Mouse (Mus musculus) brain, embryonic 18.5 days (tissue): ENCODE results near the gene Lamtor1.

Experiments used
- DNase-seq: peaks from one replicate; pipeline ENCODE4 v3.0.0-alpha.2; 2012; ENCODE audit warnings: low read depth, low spot score

The Lamtor1 gene

DNA sequence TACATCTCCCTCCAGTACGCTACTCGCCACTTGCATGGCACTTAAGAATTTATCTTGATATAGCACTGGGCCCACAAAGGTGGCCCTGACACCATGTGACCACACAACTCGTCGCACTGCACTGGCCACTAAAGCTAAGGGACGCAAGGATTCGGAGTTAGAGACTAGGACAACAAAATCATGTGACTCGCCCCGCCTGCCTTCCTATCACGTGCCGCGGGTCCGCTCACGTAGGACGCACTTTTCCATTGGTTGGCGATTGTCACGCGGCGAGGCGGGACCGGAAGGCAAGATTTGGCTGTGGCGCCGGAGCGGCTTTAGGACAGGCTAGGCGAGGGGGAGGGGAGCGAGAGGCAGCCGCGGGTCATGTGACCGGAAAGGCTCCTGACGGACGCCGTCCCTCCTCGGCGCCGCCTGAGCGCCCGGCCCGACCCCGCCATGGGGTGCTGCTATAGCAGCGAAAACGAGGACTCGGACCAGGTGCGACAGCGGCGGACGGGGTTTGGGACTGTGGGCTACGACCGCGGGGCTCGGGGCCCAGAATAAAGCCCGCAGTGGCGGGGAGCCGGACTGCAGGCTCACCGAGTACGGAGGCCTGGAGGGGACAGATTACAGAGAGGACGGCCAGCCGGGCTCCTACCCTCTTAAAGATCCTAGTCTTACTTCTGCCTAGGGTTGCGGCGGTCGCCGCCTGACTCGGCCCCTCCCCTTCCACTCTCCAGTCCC, at the start of gene Lamtor1:
TSS of gene Lamtor1 (plus strand) at position 344 of the 726 bp plus-strand sequence.
- DNase-seq: peak; percentile 98

DNA sequence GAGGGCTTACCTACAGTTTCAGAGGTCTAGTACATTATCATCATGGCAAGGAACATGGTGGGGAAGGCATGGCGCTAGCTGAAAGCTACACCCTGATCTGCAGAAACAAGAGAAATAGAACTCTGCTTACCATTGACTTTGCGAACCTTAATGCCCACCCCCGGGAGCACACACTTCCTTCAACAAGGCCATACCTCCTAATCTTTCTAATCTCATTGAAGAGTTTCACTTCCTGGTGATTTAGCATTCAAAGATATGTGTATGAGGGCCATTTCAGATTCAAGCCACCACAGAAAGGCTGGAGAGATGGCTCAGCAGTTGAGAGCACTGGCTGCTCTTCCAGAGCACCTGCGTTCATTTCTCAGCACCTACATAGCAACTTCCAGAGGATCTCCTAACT, 48.6 kb upstream of the Lamtor1 start, which contains the start of gene Folr2:
TSS of gene Folr2 (minus strand) at position 101 of the 400 bp plus-strand sequence.
- DNase-seq: no peak

DNA sequence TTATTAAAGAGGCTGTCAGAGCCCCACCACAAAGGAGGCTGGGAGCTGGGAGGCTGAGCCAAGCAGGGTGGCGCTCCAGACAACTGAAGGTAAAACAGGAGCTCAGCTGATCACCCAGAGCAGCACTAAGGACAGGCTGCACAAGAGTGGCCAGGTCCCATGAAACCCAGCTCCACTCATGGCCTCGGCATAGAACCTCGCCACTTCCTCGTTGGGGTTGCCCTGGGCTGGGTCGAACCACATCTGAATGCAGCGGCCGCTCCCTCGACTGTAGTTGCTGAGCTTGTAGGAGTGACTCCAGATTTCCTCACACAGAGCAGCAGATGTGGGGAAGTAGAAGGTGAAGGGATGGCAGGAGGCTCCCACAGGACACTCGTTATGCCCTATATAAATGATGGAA, 47.3 kb upstream of the Lamtor1 start:
- DNase-seq: no peak

DNA sequence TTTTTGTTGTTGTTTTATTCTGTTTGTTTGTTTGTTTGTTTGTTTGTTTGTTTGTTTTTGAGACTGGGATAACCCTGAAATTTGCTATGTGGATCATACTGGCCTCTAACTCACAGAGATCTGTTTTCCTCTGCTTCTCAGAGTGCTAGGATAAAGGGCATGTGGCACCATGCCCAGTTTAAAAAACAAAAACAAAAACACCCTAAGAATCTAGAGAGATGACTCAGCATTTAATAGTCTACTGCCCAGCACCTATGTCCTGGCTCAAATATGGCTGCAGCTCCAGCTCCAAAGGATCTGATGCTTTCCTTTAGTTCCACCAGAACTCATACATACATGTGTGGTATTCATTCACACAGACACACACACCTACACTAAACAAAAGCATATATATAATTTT, 44.7 kb upstream of the Lamtor1 start:
- DNase-seq: no peak

DNA sequence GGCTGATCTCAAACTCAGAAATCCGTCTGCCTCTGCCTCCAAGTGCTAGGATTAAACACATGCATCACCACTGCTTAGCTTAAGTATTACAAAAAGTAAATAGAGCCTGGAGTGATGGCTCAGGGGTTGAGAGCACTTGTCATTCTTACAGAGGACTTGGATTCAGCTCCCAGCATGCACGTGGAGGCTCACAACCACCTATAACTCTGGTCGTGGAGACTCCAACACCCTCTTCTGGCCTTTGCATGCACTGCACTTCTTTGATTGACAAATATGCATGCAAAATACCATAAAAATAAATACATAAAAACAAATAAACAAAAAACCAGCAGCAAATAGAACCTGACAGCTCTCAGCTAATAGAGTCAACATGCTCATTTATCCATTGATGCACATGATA, 43.4 kb upstream of the Lamtor1 start:
- no peak for DNase-seq

DNA sequence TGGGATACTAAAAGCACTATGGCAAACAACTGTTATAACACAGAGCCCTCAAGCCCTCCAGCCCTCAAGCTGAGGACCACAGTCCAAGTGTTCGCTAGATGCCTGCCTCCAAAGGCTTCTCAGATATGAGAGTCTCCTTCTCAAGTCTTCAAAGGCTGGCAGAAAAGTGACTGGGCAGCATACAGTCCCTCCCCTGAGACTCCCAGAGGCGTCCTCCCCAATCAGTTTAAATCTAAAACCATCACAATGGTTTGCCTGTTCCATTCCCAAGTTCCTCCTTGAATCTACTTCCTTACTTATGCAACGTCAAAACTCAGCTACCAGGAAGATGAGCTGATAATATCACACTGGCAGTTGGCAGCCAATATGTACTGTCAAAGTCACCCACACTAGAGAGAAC, 42.3 kb upstream of the Lamtor1 start, which contains the start of gene Anapc15:
TSS of gene Anapc15 (plus strand) at position 301 of the 400 bp plus-strand sequence.
- DNase-seq: no peak

DNA sequence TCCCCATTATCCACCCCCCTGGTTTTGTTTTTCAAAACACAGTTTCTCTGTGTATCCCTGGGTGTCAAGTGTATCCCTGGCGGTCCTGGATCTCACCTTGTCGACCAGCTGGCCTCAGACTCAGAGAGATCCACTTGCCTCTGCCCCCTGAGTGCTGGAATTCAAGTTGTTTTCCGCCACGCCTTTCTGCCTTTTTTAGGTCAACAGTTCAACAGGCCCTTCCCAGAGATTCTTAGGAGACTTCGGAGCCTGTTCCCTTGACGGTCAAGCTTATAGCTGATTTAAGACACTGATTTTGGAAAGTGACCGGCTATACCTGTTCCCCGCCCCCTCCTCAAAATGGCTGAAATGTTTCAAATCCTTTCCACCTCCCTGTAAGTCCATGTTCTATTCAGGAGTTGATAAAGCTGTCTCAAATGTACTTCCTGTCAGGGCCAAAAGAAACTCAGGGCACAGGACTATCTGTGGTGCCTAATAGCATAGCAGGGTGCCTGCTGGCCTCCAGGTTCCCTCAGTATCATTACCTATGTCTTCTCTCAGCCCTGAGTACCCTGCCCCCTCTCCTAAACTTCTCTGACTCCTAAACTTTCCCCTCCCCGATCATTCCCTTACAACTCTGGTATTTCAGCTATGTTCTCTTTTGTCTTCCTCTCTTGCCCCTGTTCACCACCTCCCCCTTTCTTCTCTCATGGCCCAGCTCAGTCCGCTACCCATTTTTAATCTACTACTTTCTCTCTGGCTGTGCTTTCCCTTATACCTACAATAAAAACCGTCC, 39.0 kb upstream of the Lamtor1 start:
- DNase-seq: no peak

DNA sequence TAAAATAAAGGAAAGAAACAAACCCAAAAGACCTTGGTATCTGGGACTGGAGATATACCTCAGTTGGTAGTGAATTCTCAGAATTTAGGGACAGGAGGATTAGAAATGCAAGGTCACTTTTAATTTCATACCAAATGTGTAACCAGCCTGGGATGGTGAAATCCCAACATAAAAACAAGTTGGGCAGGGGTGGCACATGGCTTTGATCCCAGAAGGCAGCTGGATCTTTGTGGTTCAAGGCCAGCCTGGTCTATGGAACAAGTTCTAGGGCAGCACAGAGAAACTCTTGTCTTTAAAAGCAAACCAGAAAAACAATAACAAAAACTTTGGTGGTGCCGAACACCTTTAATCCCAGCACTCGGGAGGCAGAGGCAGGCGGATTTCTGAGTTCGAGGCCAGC, 38.2 kb upstream of the Lamtor1 start:
- no peak for DNase-seq

DNA sequence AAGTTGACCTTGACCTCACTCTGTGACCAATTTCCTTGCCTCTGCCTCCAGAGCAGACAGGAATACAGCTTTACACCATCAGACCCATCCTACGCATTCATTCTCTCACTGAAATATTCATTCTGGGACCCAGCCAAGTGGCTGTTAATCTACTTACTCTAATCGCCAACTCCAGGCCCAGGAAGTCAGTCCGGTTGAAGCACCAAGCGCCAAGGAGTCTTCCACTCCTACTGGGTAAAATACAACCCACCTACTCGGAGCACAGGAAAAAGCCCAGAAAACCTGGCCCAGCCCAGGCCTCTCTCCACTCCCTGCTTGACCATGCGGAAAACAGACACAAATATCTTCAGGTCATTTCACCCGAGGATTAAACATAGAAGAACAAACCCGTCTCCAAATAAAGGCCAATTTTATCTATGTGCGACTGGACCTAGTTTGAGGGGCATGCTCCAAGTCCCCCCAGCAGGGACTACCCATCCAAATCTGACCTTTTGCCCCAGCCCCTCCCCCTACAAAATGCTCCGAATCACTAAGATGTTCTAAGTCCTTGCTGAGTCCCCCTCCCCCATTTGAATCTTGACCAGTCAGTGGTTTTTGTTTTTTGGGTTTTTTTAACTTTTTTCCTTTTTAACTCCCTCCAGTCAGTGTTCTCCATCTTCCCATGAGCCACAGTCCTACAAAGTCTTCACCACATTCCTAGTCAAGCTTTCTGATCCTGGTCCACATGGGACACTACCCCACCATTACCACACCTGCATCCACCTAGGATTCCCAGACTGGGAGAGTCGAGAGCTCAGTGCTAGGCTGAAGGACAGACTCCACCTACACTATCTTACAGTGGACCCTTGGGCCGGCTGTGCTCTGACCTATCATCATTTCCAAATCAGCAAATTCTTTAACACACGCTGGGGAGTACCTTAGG, 37.2 kb upstream of the Lamtor1 start:
- DNase-seq: no peak

DNA sequence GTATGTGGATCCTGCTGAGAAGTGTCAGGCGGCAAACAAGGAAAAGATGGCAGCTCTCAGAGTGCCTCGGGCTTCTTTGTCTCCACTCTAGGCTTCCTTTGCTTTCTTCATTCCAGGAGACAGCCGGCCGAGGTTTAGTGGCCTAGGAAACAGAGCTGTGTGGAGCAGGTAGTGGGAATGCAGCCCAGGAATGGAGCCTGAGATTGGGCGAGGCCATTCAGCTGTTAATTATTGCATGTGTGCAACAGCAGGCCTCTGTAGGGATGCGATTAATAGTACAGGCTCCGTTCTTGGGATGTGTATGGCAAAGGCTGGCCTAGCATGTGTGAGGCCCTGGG, 36.6 kb upstream of the Lamtor1 start:
- DNase-seq: no peak

DNA sequence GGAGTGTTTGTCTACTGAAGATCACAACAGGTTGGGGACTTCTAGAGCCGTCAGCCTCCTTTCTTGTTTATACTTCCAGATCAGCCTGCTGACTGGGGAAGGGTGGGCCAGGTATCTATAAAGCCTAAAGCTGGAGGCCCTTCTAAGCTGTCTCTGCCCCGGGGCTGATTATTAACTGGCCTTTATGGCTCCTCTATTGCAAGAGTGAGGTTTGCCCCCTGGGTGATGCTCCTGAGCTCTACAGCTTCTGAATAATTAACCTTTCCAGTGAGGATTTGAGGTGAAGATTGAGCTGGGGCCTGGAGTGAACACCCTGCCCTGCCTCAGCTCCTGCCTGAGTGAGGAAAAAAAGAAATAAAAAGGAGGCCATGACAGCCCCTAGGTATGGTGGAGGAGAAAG, 35.1 kb upstream of the Lamtor1 start, which contains the start of gene Folr1:
TSS of gene Folr1 (minus strand) at position 160 of the 400 bp plus-strand sequence.
- no peak for DNase-seq

DNA sequence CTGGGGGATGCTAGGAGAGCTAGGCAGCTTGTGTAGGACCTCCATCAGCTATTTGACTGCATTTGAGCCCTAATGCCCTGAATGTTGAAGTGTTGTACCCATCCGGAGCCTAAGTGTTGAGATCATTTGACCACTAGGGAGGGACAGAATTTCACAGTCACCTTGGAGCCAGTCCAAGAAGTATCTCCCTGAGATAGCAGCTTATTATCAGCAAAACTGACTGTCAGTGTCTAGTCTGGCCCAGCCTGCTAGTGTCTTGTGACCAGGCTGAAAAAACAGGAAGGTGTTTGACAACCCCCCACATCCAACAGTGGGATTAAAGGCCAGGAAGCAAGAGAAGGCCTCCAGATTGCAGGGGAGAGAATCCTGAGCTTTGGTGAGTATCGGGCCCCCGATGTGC, 34.4 kb upstream of the Lamtor1 start:
- no peak for DNase-seq

DNA sequence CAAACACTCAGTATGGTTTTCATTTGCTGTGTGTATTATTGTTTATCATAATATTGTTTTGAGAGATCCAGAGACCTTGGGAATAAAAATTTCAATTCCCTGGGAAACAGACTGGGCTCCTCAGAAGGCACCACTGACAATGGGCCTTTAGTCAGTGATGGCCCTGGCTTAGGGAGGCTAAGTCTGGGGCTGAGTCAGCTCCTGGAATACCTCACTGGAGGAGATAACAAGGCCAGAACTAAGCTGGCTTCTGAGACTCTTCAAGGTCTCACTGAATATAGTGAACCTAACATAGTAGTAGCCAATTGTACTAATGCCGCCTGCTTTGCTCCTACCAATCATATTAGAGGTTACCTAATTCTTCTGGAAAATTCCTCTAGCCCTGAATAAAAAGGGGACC, 29.7 kb upstream of the Lamtor1 start:
- DNase-seq: no peak

DNA sequence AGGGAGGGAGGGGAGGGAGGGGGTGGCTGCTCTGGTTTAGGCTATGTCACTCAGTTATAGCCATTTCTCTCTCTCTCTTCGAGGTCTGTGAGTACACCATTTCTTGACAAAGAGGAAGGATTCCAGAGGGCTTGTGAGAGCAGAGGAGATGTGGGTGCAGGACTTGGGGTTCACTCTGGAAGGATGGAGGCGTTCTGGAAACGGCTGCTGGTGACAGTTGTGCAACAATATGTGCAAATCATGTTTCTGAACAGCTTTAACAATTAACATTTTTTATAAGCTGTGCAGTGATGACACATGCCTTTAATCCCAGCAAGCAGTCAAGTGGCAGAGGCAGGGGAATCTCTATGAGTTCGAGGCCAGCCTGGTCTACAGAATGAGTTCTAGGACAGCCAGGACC, 24.8 kb upstream of the Lamtor1 start:
- no peak for DNase-seq

DNA sequence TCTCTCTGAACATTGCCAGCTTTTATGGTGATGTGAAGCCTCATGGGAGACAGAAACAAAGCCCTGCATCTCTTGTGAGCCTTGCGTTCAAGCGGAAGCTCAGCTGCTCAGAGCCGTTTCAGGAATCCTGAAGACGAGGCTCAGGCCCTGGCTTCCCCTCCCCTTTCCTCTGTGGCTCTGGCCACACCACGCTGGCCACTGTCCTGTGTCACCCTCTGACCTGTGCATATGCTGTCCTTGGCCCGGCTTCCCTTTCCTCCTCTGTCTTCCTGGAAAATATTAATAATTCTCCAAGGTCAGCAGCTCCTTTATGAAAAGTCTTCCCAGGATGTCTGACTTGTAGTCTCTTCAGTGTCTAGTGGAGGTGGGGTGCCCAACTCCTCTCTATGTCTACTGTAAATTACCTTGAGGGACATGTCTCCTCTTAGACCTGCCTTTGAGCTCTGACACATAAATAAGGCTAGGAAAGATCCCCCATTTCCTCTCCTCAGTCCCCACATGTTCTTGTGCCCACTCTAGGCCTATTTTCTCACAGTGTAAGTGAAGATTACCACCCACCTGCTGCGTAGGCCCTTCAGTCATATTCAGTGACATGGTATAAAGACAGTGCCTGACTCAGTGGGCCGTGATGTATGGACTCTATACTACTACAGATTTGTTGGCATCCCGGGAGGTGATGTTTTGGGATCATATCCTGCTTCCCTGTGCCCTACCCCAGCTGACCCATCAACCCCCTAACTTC, 23.1 kb upstream of the Lamtor1 start:
- DNase-seq: no peak

DNA sequence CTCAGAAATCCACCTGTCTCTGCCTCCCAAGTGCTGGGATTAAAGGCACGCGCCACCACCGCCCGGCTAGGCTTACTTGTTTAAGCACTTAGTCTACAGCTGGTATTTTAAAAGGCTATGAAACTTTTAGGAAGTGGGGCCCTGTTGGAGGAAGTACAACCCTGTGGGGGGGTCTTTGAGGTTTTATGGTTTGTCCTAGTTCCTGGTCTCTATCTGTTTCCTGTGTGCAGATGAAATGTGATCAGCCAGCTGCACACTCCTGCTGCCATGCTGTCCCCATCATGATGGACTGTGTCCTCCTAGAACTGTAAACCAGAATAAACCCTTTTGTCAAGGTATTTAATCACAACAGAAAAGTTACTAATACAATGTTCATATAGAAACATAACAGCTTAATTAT, 21.5 kb upstream of the Lamtor1 start:
- DNase-seq: no peak

DNA sequence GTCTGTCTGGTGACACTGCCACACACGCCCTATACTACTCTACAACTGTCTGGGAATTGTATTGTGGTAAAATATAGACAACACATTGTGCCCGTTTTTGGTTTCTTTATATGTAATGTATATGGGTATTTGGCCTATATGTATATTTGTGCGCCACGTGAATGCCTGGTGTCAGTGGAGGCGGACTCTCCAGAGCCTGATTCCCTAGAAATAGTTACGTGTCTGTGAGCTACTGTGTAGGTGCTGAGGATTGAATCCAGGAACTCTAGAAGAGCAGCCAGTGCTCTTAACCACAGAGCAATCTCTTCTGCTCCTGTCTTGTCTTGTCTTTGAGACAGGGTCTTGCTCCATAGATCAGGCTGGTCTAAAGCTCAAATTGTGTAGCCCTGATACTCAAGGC, 19.4 kb upstream of the Lamtor1 start:
- no peak for DNase-seq

DNA sequence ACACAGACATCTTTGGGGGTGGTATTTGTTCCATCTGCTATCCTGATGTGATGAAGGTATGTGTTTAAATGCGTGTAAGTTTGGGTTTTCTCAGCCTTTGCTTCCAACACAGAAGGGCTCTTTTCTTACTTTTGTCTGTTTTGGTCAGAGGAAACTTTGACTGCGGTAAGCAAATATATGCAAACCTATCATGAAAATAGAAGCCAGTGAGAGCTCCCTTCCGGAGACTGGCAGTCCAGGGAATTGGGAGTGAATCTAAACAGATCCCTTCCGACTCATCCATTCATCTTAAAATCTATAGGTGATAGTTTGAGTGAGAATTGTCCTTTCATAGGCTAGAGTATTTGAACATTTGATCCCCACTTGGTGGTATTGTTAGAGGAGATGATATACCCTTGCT, 17.2 kb upstream of the Lamtor1 start:
- DNase-seq: no peak

DNA sequence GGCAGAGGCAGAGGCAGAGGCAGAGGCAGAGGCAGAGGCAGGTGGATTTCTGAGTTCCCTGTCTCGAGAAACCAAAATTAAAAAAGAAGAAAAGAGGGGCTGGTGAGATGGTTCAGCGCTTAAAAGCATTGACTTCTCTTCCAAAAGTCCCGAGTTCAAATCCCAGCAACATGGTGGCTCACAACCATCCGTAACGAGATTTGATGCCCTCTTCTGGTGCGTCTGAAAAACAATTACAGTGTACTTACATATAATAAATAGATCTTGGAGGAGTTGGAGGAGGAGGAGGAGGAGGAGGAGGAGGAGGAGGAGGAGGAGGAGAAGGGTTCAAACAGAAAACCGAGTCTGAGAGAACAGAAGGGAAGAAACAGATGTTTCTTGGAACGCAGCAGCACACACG, 10.0 kb upstream of the Lamtor1 start:
- no peak for DNase-seq

DNA sequence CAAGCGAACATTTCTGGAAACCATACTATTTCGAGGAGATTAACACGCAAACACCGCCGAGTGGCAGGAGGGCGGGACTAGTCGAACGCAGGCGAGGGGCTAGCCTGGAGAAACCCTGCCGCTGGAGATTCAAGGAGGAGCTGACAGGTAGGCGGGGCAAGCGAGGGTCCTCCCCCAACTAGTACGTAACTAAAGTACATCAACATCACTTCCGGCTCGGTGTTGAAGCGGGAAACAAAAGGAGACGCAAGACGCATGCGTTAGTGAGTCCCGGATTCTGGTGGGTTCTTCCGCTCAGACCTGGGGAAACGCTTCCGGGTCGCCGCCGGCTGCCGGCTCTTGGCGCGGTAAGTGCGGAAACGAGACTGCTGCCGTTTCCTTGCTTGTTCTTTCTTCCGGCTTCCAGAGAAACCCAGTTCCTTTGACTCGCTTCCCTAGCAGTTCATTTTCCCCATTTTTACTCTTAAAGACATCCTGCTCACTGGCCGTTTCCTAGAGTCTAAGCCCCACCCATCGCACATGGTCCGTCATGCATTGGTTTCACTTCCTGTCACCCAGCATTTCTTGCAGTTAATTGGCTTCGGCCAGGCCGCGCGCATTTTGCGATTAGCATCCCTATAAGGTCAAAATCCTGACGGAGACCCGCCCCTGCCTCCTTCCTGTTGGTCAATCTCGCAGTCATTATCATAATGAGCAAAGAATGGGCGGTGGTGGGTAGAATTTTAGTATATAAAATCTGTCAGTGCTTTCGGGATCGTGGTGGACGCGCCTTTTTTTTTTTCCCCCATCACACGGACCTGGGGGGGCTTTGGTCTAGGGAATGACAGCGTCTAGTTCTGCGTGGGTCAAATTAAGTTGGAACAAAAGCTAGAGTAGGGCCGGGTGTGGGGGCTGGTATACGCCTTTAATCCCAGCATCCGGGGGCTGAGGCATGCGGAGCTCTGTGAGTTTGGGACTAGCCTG, 9.3 kb upstream of the Lamtor1 start:
- DNase-seq: peak; percentile 97
